Mouse (Mus musculus) T-helper 17 cell (primary cell): ENCODE data around the gene Tspan4.

Experiments used
- in situ Hi-C, 2 experiments: fragments of 300-600 bp; cut with MboI, MseI; formaldehyde crosslinking; loops; 1 replicate in 1 of 2; 2 replicates in 1 of 2; pipeline ENCODE4 v1.15.1; 2025; ENCODE audit warnings: high pct_unique_total_duplicates in 2 of 2

The Tspan4 gene

GRCm38 (mm10) chr7:141495940-141496339 is 20.9 kb downstream of the Tspan4 start:
- in situ Hi-C loops = loop anchor here in 1 of 2 experiments (10.0 kb wide), 1 partner anchor 279 kb away; no protein-coding TSS in a partner anchor

GRCm38 (mm10) chr7:141497600-141497999 is 22.6 kb downstream of the Tspan4 start:
- in situ Hi-C loops = loop anchor here in 1 of 2 experiments (10.0 kb wide), 1 partner anchor 277 kb away; no protein-coding TSS in a partner anchor

DNA sequence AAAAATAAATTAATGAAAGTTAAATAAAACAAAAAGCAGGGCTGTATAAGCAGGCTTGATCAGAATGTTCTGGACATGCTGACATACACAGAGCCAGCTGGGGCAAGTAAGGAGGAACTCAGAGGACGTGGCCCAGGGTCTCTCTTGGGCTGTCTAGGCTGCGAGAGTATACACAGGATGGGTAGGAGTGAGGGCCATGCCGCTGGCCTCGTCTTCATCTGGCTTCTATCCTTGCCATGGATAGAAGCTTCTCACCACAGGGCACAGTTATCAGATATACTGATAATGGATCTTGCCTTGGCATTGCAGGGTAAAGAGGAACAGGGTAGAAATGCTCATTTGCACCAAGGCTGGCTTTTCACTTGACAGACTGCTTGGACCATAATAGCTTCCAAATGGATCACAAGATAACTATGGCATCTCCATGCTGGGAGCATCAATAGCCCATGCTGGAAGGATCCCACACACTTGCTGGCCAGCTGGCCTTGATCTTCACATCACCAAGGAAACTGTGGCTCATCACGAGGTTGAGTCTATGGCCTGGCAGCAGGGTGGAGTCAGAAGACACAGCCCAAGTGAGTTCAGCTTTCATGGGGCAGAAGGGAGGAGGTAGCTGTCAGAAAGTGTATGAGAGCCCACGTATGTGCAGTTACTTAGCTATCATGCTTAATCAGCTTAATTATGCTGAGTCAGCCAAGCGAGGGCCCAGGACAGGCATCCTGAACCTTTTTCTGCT is 26.9 kb downstream of the Tspan4 start:
- in situ Hi-C loops = loop anchor here in 1 of 2 experiments (5.0 kb wide), 1 partner anchor 255 kb away; no protein-coding TSS in a partner anchor

GRCm38 (mm10) chr7:141502556-141502905 is 27.5 kb downstream of the Tspan4 start:
- in situ Hi-C loops = loop anchor here in 1 of 2 experiments (5.0 kb wide), 1 partner anchor 255 kb away; no protein-coding TSS in a partner anchor

GRCm38 (mm10) chr7:141506278-141506677 is 31.2 kb downstream of the Tspan4 start:
- in situ Hi-C loops = no loop called here

- in situ Hi-C loops = no loop called here
These were observed 33.1 kb downstream of the Tspan4 start for GRCm38 (mm10) chr7:141508160-141508559.

DNA sequence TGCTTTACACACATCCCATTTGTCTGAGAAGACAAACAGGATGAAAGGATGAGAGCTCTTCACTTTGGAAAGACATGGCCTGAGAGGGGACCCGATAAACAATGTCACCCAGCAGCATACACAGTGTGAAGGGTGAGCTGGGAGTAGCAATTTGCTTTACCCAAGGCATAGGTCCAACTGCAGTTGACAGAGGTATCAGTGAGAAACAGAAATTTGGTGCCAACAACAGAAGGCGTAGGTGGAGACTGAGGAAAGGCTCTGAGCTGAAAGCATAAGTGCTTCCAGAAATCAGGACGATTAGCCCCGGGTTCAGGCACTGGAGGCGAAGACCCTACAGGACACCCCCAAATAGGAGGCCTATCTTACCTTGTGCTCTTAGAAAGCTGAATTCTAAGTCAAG is 35.2 kb downstream of the Tspan4 start:
- in situ Hi-C loops = no loop called here

- in situ Hi-C loops = no loop called here
These were observed 35.7 kb downstream of the Tspan4 start for GRCm38 (mm10) chr7:141510681-141511191.

- in situ Hi-C loops = no loop called here
These were observed 42.6 kb downstream of the Tspan4 start for GRCm38 (mm10) chr7:141517638-141518037.

- in situ Hi-C loops = no loop called here
These were observed 43.3 kb downstream of the Tspan4 start for GRCm38 (mm10) chr7:141518296-141518695.

GRCm38 (mm10) chr7:141518926-141519325 is 43.9 kb downstream of the Tspan4 start:
- in situ Hi-C loops = no loop called here

- in situ Hi-C loops = loop anchor here in 1 of 2 experiments (5.0 kb wide), 1 partner anchor 32 kb away; no protein-coding TSS in a partner anchor
These were observed 44.8 kb downstream of the Tspan4 start for GRCm38 (mm10) chr7:141519795-141520194.

GRCm38 (mm10) chr7:141523007-141523406 is 48.0 kb downstream of the Tspan4 start:
- in situ Hi-C loops = loop anchor here in 1 of 2 experiments (5.0 kb wide), 1 partner anchor 36 kb away; no protein-coding TSS in a partner anchor

GRCm38 (mm10) chr7:141524271-141524670 is 49.2 kb downstream of the Tspan4 start:
- in situ Hi-C loops = loop anchor here in 1 of 2 experiments (5.0 kb wide), 1 partner anchor 37 kb away; no protein-coding TSS in a partner anchor

GRCm38 (mm10) chr7:141524760-141525579 is 49.9 kb downstream of the Tspan4 start:
- in situ Hi-C loops = loop anchor here (5.0 kb wide), 1 partner anchor 38 kb away; no protein-coding TSS in a partner anchor

DNA sequence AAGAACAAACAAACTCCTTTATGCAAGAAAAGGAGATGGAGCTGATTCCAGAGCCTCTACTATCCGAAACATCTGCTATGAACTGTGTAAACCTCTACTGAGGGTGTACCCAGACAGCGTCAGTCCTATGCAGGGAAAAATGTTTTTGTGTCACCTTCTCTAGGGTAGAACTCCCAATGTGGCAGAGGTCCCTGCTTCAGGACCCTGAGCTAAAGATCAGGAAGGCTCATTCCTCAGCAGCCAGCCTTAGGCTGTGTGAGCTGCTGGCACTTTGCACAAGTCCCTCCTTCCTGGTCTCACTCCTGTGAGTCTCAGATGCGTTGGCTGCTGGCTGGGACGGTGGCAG is 50.5 kb downstream of the Tspan4 start:
- in situ Hi-C loops = loop anchor here in 1 of 2 experiments (5.0 kb wide), 1 partner anchor 38 kb away; no protein-coding TSS in a partner anchor

GRCm38 (mm10) chr7:141535570-141535969 is 60.5 kb downstream of the Tspan4 start:
- in situ Hi-C loops = no loop called here

- in situ Hi-C loops = no loop called here
These were observed 64.0 kb downstream of the Tspan4 start for GRCm38 (mm10) chr7:141538852-141539555.

DNA sequence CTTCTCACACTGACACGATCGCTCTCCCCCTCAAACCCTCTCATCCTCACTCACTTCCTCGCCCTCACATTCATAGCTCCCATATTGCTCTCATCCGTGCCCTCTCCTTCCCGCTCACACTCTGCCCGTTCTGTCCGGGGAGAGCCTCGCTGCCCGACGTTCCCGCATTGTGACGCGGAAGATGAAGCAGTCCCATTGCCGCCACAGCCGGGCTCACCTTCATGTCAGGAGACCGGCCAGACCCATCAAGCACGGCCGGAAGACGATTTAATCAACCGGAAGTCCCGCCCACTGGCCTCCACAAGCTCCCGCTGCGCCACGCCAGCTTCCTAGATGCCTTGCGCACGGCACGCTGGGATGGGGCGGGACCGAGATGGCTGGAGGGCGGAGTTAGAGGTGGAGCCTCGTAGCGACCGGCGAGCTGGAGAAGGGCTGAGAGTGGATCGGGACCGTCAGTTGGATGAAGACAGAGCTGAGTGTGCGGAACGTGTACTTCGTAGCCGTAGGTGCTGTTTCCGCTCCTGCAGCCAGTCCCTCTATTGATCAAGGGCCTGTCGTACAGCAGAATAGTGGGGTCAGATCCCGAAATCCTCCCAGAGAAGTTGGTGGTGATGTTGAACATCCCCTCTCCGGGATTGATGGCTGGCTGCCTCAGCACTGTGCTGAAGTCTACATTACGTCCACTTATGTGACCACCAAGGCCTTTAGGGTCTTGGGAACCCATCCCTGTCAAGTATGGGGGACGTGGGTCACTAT is 64.7 kb downstream of the Tspan4 start, which contains the start of gene Chid1:
TSS of gene Chid1 (minus strand) at position 302 of the 756 bp plus-strand sequence.
- in situ Hi-C loops = no loop called here

DNA sequence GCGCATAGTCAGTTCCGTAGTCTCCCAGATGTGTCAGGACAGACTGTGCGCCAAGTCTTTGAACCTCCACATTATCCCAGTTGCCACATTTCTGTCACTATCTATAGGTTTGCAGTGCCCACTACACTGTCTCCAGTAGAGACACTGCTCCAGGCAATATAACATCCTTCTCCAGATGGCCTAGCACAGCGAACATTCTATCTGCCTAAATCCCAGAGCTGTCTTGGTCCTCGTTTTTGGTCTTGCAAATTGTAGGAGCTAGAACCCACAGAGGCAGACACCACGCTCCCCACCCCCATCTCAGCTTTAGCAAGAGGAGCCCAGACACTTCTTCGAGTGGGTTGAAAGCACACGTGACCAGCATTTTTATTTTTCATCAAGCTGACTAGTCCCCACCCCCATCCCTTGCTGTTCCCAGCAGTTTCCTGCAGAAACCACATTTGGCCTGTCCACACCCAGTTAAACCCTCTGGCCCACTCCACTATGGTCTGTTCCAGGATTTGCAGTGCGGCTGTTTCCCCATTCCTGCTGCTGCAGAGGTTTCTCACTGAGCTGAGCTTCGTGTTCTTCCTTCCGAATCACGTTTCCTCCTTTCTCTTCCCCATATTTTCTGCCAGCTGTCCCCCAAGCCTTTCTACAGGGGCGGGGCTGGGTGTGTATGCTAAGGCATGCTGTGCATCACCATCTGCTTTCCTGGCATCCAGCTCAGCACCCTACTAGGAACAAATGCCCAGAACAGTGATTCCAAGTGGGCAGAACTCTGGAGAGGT is 65.5 kb downstream of the Tspan4 start:
- in situ Hi-C loops = no loop called here
